Mouse (Mus musculus) erythroblast, embryonic 14.5 days (primary cell): ENCODE data around the gene Ctnnd2. TPM values are rescaled to one million over a fixed set of nuclear protein-coding genes. Genes with fewer than 3 reads are reported as not detected.

Experiments used
- H3K27me3 ChIP-seq: 2 replicates; pipeline ENCODE4 v1.6.1; 2012; ENCODE audit warnings: inconsistent platforms; ENCODE audit not compliant: control insufficient read depth
- H3K36me3 ChIP-seq: 2 replicates; pipeline ENCODE4 v1.6.1; 2012; ENCODE audit warnings: mild to moderate bottlenecking, inconsistent platforms; ENCODE audit not compliant: control insufficient read depth
- H3K4me1 ChIP-seq: 2 replicates; pipeline ENCODE4 v1.6.1; 2012; ENCODE audit warnings: inconsistent platforms; ENCODE audit not compliant: control insufficient read depth
- H3K4me3 ChIP-seq: replicated peaks from 2 replicates; pipeline ENCODE3; 2012; ENCODE audit warnings: moderate library complexity, mild to moderate bottlenecking, inconsistent platforms
- H3K9me3 ChIP-seq: 2 replicates; pipeline ENCODE4 v1.6.1; 2012; ENCODE audit warnings: low read length, inconsistent platforms, mixed read lengths; ENCODE audit not compliant: control insufficient read depth
- GATA1 ChIP-seq: IDR thresholded peaks from 2 replicates; pipeline ENCODE4 v1.6.1; 2012; ENCODE audit warnings: low read length, inconsistent platforms, mixed read lengths
- TAL1 ChIP-seq: IDR thresholded peaks from 3 replicates; pipeline ENCODE4 v1.6.1; 2012; ENCODE audit warnings: low read length, inconsistent platforms, mixed read lengths
- polyA plus RNA-seq: library from polyadenylated mRNA; stranded (reverse); fragments of >175 nt; gene quantifications from 2 replicates; pipeline ENCODE4 v1.2.3, GENCODE M21; 2012

The Ctnnd2 gene
- polyA plus RNA-seq, 1 experiment, result not detected

DNA sequence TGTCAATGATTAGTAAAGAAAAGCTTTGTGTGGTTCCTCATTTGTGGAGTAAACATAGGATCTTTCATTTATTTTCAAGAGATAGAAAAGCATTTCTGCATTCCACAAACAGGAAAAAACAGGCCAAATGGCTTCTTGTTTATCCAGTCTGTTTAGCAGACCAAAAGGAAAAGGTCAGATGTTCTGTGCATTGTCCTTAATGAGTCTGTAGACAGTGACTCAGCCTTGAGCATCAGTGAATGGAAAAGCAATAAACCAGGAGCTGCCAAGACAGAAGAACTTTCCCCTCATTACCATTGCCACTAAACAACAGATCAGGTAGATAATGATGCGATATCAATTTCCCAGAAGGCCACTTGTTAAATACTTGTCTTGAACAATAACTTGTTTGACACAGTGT, 192.1 kb downstream of the Ctnnd2 start:
- Histone ChIP-seq H3K4me3 (no peak overlapping the region), H3K36me3 (no peaks in the 10 kb centered on the region), H3K27me3 (no peaks in the 10 kb centered on the region), H3K4me1 (no peaks in the 10 kb centered on the region), H3K9me3 (no peaks in the 10 kb centered on the region)
- TF ChIP-seq GATA1 (no peak), TAL1 (no peak)

DNA sequence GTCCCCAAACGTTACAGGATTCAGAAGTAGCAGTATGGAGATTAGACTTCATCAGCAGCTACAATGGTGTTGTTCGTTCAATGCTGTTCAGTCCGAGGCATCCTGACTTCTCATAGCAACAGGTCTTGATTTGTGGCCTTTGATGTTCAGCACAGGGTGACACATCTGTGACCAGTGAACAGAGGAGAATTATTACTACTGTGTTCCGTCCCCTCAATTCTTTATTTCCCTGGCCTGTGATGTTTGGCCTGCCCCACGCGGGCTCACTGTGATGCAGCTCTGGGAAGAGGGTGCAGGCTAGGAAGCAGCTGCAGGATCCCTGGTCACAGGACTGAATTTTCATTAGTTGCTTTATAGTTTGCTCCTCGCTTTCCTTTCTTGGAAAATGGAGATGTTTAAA, 197.6 kb downstream of the Ctnnd2 start:
- H3K4me1 ChIP-seq, result no peaks in the 10 kb centered on the region
- no peaks in the 10 kb centered on the region for H3K36me3 ChIP-seq
- TF ChIP-seq GATA1, result no peak
- no peak for TF ChIP-seq TAL1
- no peak overlapping the region for H3K4me3 ChIP-seq
- no peaks in the 10 kb centered on the region for H3K9me3 ChIP-seq
- no peaks in the 10 kb centered on the region for H3K27me3 ChIP-seq

DNA sequence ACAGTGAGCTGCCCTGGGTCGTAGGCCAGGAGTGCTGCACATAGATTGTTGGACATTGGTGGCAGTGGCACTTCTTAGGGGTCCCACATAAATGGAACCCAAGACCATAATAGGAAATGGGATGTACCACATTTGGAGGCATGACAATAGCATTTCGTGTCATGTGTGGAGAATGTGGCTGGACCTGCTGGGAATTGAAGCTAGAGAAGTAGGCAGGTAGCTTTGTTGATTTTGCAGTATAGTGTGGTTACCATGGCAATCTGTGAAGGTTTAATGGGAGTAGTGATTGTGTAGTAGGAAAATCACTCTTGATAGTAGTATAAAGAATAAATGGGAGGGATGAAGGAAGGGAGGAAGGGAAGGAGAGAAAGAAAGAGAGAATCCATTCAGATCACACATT, 198.8 kb downstream of the Ctnnd2 start:
- no peaks in the 10 kb centered on the region for H3K36me3 ChIP-seq
- no peaks in the 10 kb centered on the region for H3K27me3 ChIP-seq
- no peak overlapping the region for H3K4me3 ChIP-seq
- H3K4me1 ChIP-seq, result no peaks in the 10 kb centered on the region
- TF ChIP-seq TAL1 (no peak), GATA1 (no peak)
- no peaks in the 10 kb centered on the region for H3K9me3 ChIP-seq

DNA sequence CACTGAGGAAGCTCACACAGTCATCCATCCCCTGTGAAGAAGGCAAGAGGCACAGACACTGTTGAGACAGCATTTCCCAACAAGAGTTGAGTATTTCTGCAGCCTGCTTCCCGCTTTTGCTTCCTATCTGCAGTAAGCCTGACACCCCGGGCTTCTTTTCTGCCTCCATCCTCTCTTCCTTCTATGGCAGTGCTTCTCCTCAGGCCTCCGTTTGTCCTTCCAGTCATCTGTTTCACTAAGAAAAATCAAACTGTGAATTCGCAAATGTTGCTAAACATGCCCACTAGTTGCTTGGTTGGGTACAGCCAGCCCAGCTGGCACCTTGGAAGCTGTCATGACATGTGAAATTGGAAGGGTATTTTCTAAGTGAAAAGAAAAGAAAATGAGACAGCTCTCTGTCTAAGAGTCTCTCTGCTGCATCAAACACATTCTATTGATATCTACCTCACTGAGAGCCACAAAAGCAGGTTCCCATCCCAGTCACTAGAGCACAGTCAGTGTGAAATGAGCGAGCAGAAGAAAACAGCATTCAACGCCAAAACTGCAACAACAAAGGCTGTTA, 201.3 kb downstream of the Ctnnd2 start:
- Histone ChIP-seq H3K4me1 (no peaks in the 10 kb centered on the region), H3K9me3 (no peaks in the 10 kb centered on the region), H3K27me3 (no peaks in the 10 kb centered on the region), H3K4me3 (no peak overlapping the region), H3K36me3 (no peaks in the 10 kb centered on the region)
- TF ChIP-seq GATA1 (no peak), TAL1 (no peak)

DNA sequence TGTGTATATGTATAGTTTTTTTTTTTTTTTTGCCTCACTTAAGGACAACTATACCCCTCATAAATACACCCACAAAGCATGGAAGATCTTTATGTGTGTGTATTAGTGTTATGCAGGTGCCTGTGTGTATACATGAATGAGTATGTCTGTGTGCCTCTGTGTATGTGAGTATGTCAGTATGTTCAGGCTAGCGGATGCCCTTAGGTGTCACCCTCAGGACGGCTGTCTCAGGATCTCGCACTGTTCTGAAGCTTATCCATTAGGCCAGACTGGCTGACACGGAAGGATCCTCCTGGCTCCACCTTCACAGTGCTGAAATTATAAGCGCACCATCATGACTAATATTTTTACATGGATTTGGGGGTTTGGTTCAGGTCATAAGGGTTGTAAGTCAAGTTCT, 202.5 kb downstream of the Ctnnd2 start:
- H3K27me3 ChIP-seq, result no peaks in the 10 kb centered on the region
- no peak for TF ChIP-seq TAL1
- no peak for TF ChIP-seq GATA1
- H3K4me1 ChIP-seq, result no peaks in the 10 kb centered on the region
- no peaks in the 10 kb centered on the region for H3K9me3 ChIP-seq
- H3K36me3 ChIP-seq, result no peaks in the 10 kb centered on the region
- H3K4me3 ChIP-seq, result no peak overlapping the region

DNA sequence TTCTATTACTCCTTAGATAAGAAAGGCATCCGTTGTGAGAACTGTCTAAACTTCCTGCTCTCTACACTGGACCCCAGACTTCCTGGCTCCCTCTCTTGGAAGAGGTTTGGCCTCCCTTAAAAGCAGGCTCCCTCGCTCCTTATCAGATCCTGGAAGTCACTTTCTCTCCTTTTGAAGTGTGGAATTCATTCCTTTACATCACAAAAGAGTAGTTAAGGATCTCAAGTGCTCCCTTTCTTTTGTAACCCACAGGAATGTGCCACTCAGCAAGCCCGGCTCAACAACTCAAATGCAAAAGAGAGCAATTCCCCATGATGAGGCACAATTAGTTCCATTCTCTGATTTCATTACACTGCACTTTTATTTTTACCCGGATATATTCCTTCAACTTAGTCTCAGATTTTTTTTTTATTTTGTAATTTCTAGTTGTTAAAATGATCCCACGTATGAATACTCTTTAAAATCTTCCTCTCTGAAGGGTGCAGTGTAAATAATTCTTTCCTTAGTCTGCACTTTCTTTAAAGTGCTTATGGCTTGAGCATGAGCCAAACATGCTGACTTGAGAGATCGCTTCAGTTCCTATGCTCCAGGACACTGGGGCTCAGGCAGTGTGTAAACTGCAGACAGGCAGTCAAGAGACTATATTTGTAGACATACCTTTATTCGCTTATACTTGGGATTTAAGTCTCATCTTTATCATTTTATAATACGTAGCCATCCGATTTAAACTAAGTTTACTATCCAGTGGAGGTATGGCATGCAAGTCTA, 210.9 kb downstream of the Ctnnd2 start:
- TF ChIP-seq GATA1, result no peak
- TF ChIP-seq TAL1, result no peak
- Histone ChIP-seq H3K27me3 (no peaks in the 10 kb centered on the region), H3K9me3 (no peaks in the 10 kb centered on the region), H3K4me3 (no peak overlapping the region), H3K4me1 (no peaks in the 10 kb centered on the region), H3K36me3 (no peaks in the 10 kb centered on the region)

DNA sequence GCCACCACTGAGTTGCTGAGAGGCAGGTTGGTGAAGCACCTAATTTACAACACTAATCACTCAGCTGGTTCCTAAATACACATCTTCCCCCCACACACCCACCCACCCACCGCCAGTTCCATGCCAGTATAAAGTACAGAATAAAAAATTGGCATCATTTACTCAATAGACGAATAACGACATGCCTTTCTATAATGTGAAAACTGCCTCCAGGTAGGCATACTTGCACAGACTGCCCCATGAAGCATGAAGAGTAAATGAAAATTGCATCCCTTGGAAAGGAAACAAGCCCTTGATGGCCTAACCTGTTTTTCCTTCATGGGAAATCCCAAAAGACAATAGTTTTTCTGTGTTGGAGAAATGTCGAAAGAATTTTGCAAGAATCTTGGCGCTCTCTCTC, 212.0 kb downstream of the Ctnnd2 start:
- no peaks in the 10 kb centered on the region for H3K36me3 ChIP-seq
- TF ChIP-seq TAL1, result no peak
- no peak for TF ChIP-seq GATA1
- no peaks in the 10 kb centered on the region for H3K27me3 ChIP-seq
- H3K9me3 ChIP-seq, result no peaks in the 10 kb centered on the region
- H3K4me1 ChIP-seq, result no peaks in the 10 kb centered on the region
- no peak overlapping the region for H3K4me3 ChIP-seq

DNA sequence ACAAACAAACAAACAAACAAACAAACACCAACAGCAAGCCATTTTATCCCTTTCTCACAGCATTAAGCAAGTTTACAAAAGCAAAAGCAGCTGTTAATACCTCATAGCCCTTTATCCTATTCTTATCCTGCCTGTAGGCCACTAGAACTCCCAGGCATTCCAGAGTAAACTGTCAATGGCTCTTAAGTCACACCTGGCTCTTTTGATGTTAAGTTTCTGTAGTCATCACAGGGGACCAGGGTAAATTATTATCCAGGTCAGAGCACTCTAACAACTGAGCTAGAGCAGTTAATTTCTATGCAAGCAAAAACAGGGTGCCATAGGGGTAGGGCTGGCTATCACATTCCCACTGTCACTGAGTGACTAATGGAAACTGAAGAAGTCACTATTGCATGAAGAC, 214.1 kb downstream of the Ctnnd2 start:
- Histone ChIP-seq H3K27me3 (no peaks in the 10 kb centered on the region), H3K36me3 (no peaks in the 10 kb centered on the region), H3K9me3 (no peaks in the 10 kb centered on the region), H3K4me1 (no peaks in the 10 kb centered on the region), H3K4me3 (no peak overlapping the region)
- TF ChIP-seq GATA1 (no peak), TAL1 (no peak)

DNA sequence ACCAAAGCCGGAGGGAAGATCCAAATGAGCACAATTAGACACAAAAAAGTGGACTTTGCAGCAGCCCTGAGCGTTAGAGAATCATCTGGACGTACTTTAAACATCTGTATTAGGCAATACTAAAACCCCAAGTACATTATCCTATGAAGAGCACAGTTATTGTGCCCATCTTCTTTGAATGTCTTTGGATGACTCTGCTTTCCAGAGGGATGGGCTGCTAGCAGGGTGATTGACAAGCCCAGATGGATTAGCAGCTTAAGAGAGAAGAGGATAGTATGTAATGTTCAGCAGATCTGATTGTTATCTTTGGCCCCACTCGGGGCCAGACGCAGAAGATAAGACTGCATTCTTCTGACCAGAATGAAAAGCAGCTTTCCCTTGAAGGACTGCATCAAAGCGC, 214.9 kb downstream of the Ctnnd2 start:
- H3K27me3 ChIP-seq, result no peaks in the 10 kb centered on the region
- no peaks in the 10 kb centered on the region for H3K36me3 ChIP-seq
- TF ChIP-seq TAL1 (no peak), GATA1 (no peak)

More for the DNA sequence above, 214.9 kb downstream of the Ctnnd2 start:
- no peak overlapping the region for H3K4me3 ChIP-seq
- H3K4me1 ChIP-seq, result no peaks in the 10 kb centered on the region
- H3K9me3 ChIP-seq, result no peaks in the 10 kb centered on the region
